Mouse (Mus musculus) erythroblast, embryonic 14.5 days (primary cell): ENCODE results near the gene H6pd. TPM values are rescaled to one million over a fixed set of nuclear protein-coding genes. Genes with fewer than 3 reads are reported as not detected.

Source experiments
- H3K27me3 ChIP-seq: 2 replicates; pipeline ENCODE4 v1.6.1; 2012; ENCODE audit warnings: inconsistent platforms; ENCODE audit not compliant: control insufficient read depth
- H3K36me3 ChIP-seq: 2 replicates; pipeline ENCODE4 v1.6.1; 2012; ENCODE audit warnings: mild to moderate bottlenecking, inconsistent platforms; ENCODE audit not compliant: control insufficient read depth
- H3K4me1 ChIP-seq: 2 replicates; pipeline ENCODE4 v1.6.1; 2012; ENCODE audit warnings: inconsistent platforms; ENCODE audit not compliant: control insufficient read depth
- H3K4me3 ChIP-seq: replicated peaks from 2 replicates; pipeline ENCODE3; 2012; ENCODE audit warnings: moderate library complexity, mild to moderate bottlenecking, inconsistent platforms
- H3K9me3 ChIP-seq: 2 replicates; pipeline ENCODE4 v1.6.1; 2012; ENCODE audit warnings: low read length, inconsistent platforms, mixed read lengths; ENCODE audit not compliant: control insufficient read depth
- GATA1 ChIP-seq: IDR thresholded peaks from 2 replicates; pipeline ENCODE4 v1.6.1; 2012; ENCODE audit warnings: low read length, inconsistent platforms, mixed read lengths
- TAL1 ChIP-seq: IDR thresholded peaks from 3 replicates; pipeline ENCODE4 v1.6.1; 2012; ENCODE audit warnings: low read length, inconsistent platforms, mixed read lengths
- polyA plus RNA-seq: library from polyadenylated mRNA; stranded (reverse); fragments of >175 nt; gene quantifications from 2 replicates; pipeline ENCODE4 v1.2.3, GENCODE M21; 2012

H6pd gene
- polyA plus RNA-seq, 1 experiment = 0.06 TPM

DNA sequence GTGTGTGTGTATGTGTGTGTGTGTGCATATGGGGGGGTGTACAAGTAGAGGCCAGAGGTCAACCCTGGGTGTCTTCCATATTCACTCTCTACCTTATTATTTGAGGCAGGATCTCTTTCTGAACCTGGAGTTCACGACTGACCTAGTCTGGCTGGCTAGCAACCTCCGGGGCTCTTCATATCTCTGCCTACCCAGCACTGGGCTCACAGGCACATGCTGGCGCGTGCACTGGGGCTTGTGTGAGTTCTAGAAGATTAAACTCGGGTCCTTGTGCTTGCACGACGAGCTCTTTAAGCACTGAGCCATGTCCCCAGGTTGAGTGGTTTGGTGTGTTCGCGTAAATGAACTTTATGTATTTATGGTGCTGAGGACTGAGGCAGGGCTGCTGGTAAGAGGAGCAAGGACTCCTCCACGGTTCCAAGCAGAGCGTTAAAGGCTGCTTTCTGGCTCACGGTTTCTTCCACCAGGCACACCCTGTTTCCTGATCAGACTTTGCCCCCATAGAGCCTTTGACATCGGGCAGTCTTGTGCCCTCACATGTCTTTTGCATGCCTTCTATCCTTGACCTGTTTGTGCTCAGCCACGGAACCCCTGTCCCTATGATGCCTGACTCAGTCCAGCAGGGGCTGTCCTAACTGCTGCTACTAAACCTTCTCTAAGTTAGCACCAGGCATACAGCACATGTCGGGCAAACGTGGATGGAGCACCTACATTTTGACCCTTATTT is 75.1 kb downstream of the H6pd start:
- H3K4me1 ChIP-seq = no peaks in the 10 kb centered on the region
- H3K36me3 ChIP-seq = no peaks in the 10 kb centered on the region
- peaks cover 7% of the 10 kb centered on the region; the same call in 1 of the 2 replicates for H3K9me3 ChIP-seq
- H3K4me3 ChIP-seq = no peak overlapping the region
- no peak for TF ChIP-seq GATA1
- no peak for TF ChIP-seq TAL1
- H3K27me3 ChIP-seq = no peaks in the 10 kb centered on the region; the same call in 1 of the 2 replicates

DNA sequence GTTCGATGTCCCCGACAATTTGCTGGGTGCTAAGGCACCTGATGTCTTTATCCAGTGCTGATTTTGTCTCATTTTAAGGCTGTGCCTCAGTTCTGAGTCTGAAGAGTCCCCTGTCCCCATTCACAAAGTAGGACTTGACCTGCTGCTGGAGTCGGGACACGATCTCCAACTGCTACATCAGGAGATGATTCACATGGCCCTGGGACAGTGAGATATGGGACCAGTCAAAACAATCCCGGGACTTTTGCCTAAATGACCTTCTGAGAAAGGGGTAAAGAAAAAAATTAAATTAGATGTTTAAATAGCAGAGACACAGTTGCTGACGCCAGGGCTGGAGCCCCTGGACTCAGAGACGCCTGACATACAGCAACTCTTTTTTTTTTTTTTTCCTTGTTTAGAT is 75.8 kb downstream of the H6pd start:
- Histone ChIP-seq H3K4me1 (no peaks in the 10 kb centered on the region), H3K4me3 (no peak overlapping the region), H3K27me3 (no peaks in the 10 kb centered on the region; the same call in 1 of the 2 replicates), H3K36me3 (no peaks in the 10 kb centered on the region), H3K9me3 (peaks cover 7% of the 10 kb centered on the region; the same call in 1 of the 2 replicates)
- TF ChIP-seq GATA1 = no peak
- no peak for TF ChIP-seq TAL1

DNA sequence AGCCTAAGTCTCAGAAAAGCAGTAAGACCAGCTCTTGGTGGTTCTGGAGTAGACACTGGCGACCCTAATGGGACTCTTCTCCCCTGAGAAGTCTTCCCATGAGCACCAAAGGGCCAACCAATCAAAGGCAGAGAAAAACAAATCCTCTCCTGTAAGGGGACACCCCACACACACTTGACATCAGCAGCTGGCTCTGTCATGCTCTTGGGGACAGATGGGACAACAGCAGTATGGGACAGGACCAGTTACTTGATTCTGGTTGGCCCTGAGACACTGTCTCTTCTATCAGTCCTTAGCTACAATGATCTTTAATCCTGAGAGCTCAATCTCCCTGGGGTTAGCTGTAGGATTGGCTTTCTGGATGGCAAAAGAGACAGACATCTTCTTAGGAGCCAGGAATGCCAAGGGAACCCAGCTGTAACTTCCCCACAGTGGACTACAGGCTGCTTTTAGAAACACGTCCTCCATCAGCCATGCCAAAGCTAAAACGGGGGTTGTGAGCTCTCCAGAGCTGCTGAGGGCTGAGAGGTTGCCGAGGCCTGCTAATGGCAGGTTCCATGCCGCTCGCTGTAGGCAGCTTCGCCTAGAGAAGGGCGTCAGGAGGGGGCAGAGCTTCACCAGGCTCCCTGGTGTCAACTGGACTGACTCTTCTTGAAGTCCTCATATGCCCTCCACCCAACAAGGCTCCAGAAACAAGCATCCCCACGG is 76.6 kb downstream of the H6pd start:
- Histone ChIP-seq H3K9me3 (peaks cover 7% of the 10 kb centered on the region; the same call in 1 of the 2 replicates), H3K4me3 (no peak overlapping the region), H3K36me3 (no peaks in the 10 kb centered on the region), H3K27me3 (no peaks in the 10 kb centered on the region; the same call in 1 of the 2 replicates), H3K4me1 (no peaks in the 10 kb centered on the region)
- TF ChIP-seq GATA1 (no peak), TAL1 (no peak; the same call in 2 of the 3 replicates)

DNA sequence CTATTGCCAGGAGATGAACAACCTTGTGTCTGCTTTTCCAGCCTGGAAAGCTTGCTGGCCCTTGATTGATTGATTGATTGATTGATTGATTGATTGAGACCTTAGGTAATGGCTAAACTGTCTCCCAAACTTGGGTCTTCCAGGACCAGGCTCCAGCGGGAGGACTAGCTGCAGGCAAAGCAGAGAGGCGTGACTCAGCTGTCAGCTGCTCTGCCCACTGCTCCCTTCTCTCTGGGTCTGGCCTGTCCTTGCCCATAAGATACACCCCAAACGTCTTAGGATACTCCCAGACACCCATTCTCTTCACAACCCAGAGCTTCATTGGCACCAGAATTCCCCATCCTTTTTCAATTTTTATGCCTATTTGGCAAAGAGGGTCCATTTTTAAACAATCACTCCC is 78.1 kb downstream of the H6pd start:
- Histone ChIP-seq H3K9me3 (peaks cover 7% of the 10 kb centered on the region; the same call in 1 of the 2 replicates), H3K4me1 (no peaks in the 10 kb centered on the region), H3K4me3 (no peak overlapping the region), H3K36me3 (no peaks in the 10 kb centered on the region), H3K27me3 (no peaks in the 10 kb centered on the region; the same call in 1 of the 2 replicates)
- TF ChIP-seq GATA1 = no peak
- no peak for TF ChIP-seq TAL1

Other genes starting within 250 kb of the H6pd start
- 0.09 and 0.16 TPM in 2 replicates for gene Slc25a33, start 234.7 kb downstream of the H6pd start, polyA plus RNA-seq
- not detected in 2 replicates for gene Spsb1, start 54.0 kb downstream of the H6pd start, polyA plus RNA-seq
- 0.01 and 0.02 TPM in 2 replicates for gene Gpr157, start 78.3 kb upstream of the H6pd start, polyA plus RNA-seq
- not detected in 2 replicates for gene Slc2a5, start 110.3 kb upstream of the H6pd start, polyA plus RNA-seq
- gene Slc2a7, start 139.9 kb upstream of the H6pd start, polyA plus RNA-seq = not detected in 2 replicates
- not detected in 2 replicates for gene Car6, start 192.3 kb upstream of the H6pd start, polyA plus RNA-seq
- 25.2 and 47.2 TPM in 2 replicates for gene Eno1, start 227.7 kb upstream of the H6pd start, polyA plus RNA-seq